Mouse (Mus musculus): ENCODE results near the gene AC109138.7. TPM values are rescaled to one million over a fixed set of nuclear protein-coding genes. Genes with fewer than 3 reads are reported as not detected.
"Not testable (repeated sequence)": the region's sequence is repeated elsewhere in the genome, so short reads cannot be mapped to it uniquely, and the experiment has no call there.

Gene AC109138.7
- polyA plus RNA-seq, 1 experiment from 2014 or later, result not detected

DNA sequence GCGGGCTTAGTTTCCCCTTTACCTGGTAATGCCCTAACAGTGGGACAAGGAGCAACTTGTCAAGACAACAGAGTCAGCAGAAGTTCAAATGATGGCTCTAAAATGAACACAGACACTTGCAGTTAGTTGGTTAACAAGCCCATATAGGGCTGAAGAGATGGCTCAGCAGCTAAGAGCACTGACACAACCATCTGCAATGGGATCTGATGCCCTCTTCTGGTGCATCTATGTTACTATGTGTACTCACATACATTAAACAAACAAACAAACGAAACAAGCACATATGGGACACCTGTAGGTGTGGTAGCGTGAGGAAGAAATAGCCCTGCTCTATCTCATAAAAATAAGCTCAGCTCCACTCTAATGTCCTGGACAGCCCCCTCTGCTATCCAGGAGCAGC is 28.3 kb downstream of the AC109138.7 start:
- H3K4me1 ChIP-seq (replicated peaks), result no peaks in the 10 kb centered on the region
- H3K9ac ChIP-seq, result no peak overlapping the region
- no peak for ATAC-seq
- no peak overlapping the region for H3K4me2 ChIP-seq (replicated peaks)
- H3K9me3 ChIP-seq, result no peaks in the 10 kb centered on the region
- no peaks in the 10 kb centered on the region for H3K27me3 ChIP-seq (replicated peaks)
- no peak overlapping the region for H3K27ac ChIP-seq
- no peaks in the 10 kb centered on the region for H3K36me3 ChIP-seq
- 62% methylated on average over 3 of the region's 3 CpGs for WGBS
- no peak overlapping the region for H3K4me3 ChIP-seq (replicated peaks)

- WGBS, result 77% methylated on average over 6 of the region's 6 CpGs
- no peak for ATAC-seq
Observed at GRCm38 (mm10) chr19:4244775-4245174, 30.6 kb downstream of the AC109138.7 start.

DNA sequence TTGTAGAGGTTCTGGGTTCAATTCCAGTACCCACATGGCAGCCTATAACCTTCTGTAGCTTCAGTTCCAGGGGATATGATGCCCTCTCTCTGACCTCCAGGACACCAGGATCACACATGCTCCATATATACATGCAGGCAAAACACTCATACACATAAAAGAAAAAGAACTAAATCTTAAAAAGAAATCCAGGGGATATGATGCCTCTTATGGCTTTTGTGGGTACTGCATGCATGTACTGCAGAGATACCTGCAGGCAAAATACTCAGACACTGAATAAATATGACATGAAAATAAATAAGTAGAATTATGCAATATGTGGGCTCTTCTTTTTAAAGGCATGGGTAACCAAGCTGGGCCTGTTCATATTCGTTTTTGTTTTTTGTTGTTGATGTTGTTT is 32.9 kb downstream of the AC109138.7 start:
- Histone ChIP-seq H3K4me2 (replicated peaks) (no peak overlapping the region), H3K4me1 (replicated peaks) (no peaks in the 10 kb centered on the region), H3K9me3 (no peaks in the 10 kb centered on the region), H3K27ac (no peak overlapping the region), H3K9ac (no peak overlapping the region), H3K4me3 (replicated peaks) (no peak overlapping the region), H3K27me3 (replicated peaks) (no peaks in the 10 kb centered on the region), H3K36me3 (no peaks in the 10 kb centered on the region)
- 50% methylated on average over 1 of the region's 1 CpGs for WGBS
- no peak for ATAC-seq

More at GRCm38 (mm10) chr19:4244775-4245174, 30.6 kb downstream of the AC109138.7 start:
- H3K4me2 ChIP-seq (replicated peaks), result no peak overlapping the region
- no peaks in the 10 kb centered on the region for H3K36me3 ChIP-seq
- H3K4me3 ChIP-seq (replicated peaks), result no peak overlapping the region
- no peak overlapping the region for H3K27ac ChIP-seq
- no peaks in the 10 kb centered on the region for H3K4me1 ChIP-seq (replicated peaks)
- no peaks in the 10 kb centered on the region for H3K27me3 ChIP-seq (replicated peaks)
- H3K9me3 ChIP-seq, result no peaks in the 10 kb centered on the region
- no peak overlapping the region for H3K9ac ChIP-seq

- H3K27me3 ChIP-seq (replicated peaks); H3K9me3 ChIP-seq; H3K4me2 ChIP-seq (replicated peaks); H3K36me3 ChIP-seq; H3K27ac ChIP-seq; H3K4me1 ChIP-seq (replicated peaks); H3K4me3 ChIP-seq (replicated peaks); H3K9ac ChIP-seq: not testable (repeated sequence)
- 34% methylated on average over 1 of the region's 1 CpGs for WGBS
- ATAC-seq, result peak; percentile 55; the same call in 1 of the 2 replicates
Observed at GRCm38 (mm10) chr19:4248683-4249082, 34.5 kb downstream of the AC109138.7 start.

GRCm38 (mm10) chr19:4254230-4254629 is 40.1 kb downstream of the AC109138.7 start:
- Histone ChIP-seq H3K4me1 (replicated peaks) (peaks cover 5% of the 10 kb centered on the region), H3K27me3 (replicated peaks) (no peaks in the 10 kb centered on the region), H3K36me3 (no peaks in the 10 kb centered on the region), H3K4me2 (replicated peaks) (no peak overlapping the region), H3K27ac (no peak overlapping the region), H3K9me3 (no peaks in the 10 kb centered on the region), H3K4me3 (replicated peaks) (no peak overlapping the region), H3K9ac (no peak overlapping the region)
- no peak for ATAC-seq
- WGBS, result 90% methylated on average over 7 of the region's 7 CpGs

DNA sequence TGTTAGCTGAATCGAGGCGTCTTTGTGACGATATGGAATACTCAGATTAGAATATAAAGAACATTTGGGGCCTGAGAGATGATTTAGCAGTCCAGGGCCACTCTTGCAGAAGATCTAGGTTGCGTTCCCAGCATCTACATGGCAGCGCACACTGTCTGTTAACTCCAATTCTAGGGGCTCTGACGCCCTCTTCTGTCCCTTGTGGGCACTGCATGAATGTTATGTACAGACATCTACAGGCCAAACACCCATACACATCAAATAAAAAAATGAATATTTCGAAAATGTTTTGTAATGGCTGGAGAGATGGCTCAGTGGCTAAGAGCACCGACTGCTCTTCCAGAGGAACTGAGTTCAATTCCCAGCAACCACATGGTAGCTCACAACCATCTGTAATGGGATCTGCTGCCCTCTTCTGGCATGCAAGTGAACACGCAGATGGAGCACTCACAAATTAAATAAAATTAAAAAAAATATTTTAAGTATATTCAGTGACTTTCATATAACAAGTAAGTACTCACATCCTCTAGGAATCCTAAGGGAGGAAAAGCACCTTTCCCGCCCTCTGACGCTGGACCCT is 41.5 kb downstream of the AC109138.7 start:
- ATAC-seq, result no peak
- no peak overlapping the region for H3K4me3 ChIP-seq (replicated peaks)
- no peak overlapping the region for H3K9ac ChIP-seq
- no peaks in the 10 kb centered on the region for H3K9me3 ChIP-seq
- WGBS, result 79% methylated on average over 11 of the region's 11 CpGs
- H3K4me2 ChIP-seq (replicated peaks), result no peak overlapping the region
- H3K27ac ChIP-seq, result no peak overlapping the region
- peaks cover 5% of the 10 kb centered on the region for H3K4me1 ChIP-seq (replicated peaks)
- no peaks in the 10 kb centered on the region for H3K36me3 ChIP-seq
- H3K27me3 ChIP-seq (replicated peaks), result no peaks in the 10 kb centered on the region

GRCm38 (mm10) chr19:4257216-4257896 is 43.2 kb downstream of the AC109138.7 start:
- H3K4me1 ChIP-seq (replicated peaks), result peaks cover 5% of the 10 kb centered on the region
- H3K27me3 ChIP-seq (replicated peaks), result no peaks in the 10 kb centered on the region
- H3K36me3 ChIP-seq, result no peaks in the 10 kb centered on the region
- under 1% methylated on average over 41 of the region's 41 CpGs for WGBS
- H3K4me3 ChIP-seq (replicated peaks), result peak overlapping the region; percentile 52
- H3K27ac ChIP-seq, result no peak overlapping the region
- no peaks in the 10 kb centered on the region for H3K9me3 ChIP-seq
- H3K4me2 ChIP-seq (replicated peaks), result peak overlapping the region; percentile 81
- H3K9ac ChIP-seq, result peak overlapping the region; percentile 50
- peak; percentile 90 for ATAC-seq

GRCm38 (mm10) chr19:4257897-4258252 is 43.7 kb downstream of the AC109138.7 start:
- Histone ChIP-seq H3K27me3 (replicated peaks) (no peaks in the 10 kb centered on the region), H3K4me2 (replicated peaks) (peak overlapping the region; percentile 81), H3K9ac (peak overlapping the region; percentile 50), H3K9me3 (no peaks in the 10 kb centered on the region), H3K27ac (no peak overlapping the region), H3K4me3 (replicated peaks) (peak overlapping the region; percentile 52), H3K36me3 (no peaks in the 10 kb centered on the region), H3K4me1 (replicated peaks) (peaks cover 5% of the 10 kb centered on the region)
- 20% methylated on average over 12 of the region's 12 CpGs for WGBS
- peak; percentile 50; the same call in 1 of the 2 replicates for ATAC-seq

GRCm38 (mm10) chr19:4261038-4261698 is 47.0 kb downstream of the AC109138.7 start:
- Histone ChIP-seq H3K4me3 (replicated peaks) (no peak overlapping the region), H3K36me3 (peaks cover 4% of the 10 kb centered on the region; the same call in 1 of the 2 replicates), H3K27me3 (replicated peaks) (no peaks in the 10 kb centered on the region), H3K4me2 (replicated peaks) (no peak overlapping the region), H3K9ac (no peak overlapping the region), H3K9me3 (no peaks in the 10 kb centered on the region), H3K4me1 (replicated peaks) (peaks cover 11% of the 10 kb centered on the region), H3K27ac (no peak overlapping the region)
- 46% methylated on average over 8 of the region's 8 CpGs for WGBS
- no peak for ATAC-seq

DNA sequence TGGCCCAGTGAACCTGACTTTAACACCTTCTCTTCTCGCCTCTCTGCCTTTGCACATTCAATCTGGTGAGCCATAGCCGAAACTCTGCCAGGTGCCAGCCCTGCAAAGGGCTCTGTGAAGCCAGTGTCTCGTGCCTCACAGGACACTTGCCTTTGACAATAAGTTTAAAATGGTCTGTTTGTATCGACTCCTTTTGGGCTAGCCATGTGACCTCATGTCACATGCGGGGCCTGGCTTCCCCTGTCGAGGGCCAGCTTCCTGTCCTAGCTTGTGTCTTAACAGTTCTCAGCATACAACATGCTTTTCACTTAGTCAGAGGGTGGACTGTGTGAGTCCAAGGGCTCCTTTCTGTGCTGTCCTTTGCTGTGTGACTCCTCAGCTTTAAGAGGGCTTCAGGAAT is 48.6 kb downstream of the AC109138.7 start:
- Histone ChIP-seq H3K9ac (0 out of 2 replicates have a peak overlapping the region, but pooled peaks have one; percentile 12), H3K36me3 (peaks cover 4% of the 10 kb centered on the region; the same call in 1 of the 2 replicates), H3K27me3 (replicated peaks) (no peaks in the 10 kb centered on the region), H3K27ac (no peak overlapping the region), H3K4me3 (replicated peaks) (no peak overlapping the region), H3K9me3 (no peaks in the 10 kb centered on the region), H3K4me2 (replicated peaks) (no peak overlapping the region), H3K4me1 (replicated peaks) (peaks cover 10% of the 10 kb centered on the region)
- WGBS, result 70% methylated on average over 6 of the region's 6 CpGs
- ATAC-seq, result no peak

GRCm38 (mm10) chr19:4263702-4264101 is 49.5 kb downstream of the AC109138.7 start:
- Histone ChIP-seq H3K9ac (no peak overlapping the region), H3K36me3 (peaks cover 4% of the 10 kb centered on the region; the same call in 1 of the 2 replicates), H3K27ac (no peak overlapping the region), H3K4me3 (replicated peaks) (no peak overlapping the region), H3K27me3 (replicated peaks) (no peaks in the 10 kb centered on the region), H3K9me3 (no peaks in the 10 kb centered on the region), H3K4me2 (replicated peaks) (no peak overlapping the region), H3K4me1 (replicated peaks) (0 out of 2 replicates have a peak, but pooled peaks cover 6% of the 10 kb centered on the region)
- ATAC-seq, result no peak
- 59% methylated on average over 14 of the region's 14 CpGs for WGBS

DNA sequence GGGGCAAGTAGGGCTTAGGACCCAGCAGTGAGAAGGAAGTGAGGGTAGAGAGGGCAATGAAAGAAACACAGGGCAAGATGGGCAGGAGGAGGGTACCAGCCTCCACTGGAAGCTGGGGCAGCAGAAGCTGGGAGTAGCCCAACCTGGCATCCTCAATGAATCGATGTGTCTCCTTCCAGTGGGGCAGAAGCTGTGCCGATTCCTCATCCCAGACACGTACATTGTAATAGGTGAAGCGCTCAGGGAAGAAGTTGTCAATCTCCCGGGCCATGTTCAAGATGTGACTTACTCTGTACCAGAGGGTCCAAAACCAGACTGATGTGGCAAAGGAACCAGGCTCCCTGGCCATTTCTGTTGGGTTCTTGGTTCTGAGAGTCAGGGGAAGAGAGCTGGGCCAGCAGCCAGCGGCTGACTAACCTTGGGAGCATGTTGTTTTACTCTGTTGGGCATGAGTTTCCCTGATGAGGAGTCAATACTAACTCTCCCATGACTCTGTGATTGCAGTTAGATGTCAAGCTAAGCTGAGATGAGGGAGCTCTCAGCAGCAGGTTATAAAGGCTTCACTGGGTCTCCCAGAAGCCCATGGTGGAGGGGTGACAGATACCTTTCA is 50.1 kb downstream of the AC109138.7 start:
- H3K27me3 ChIP-seq (replicated peaks), result no peaks in the 10 kb centered on the region
- H3K9ac ChIP-seq, result no peak overlapping the region
- H3K4me1 ChIP-seq (replicated peaks), result 0 out of 2 replicates have a peak, but pooled peaks cover 8% of the 10 kb centered on the region
- no peak for ATAC-seq
- WGBS, result 91% methylated on average over 6 of the region's 6 CpGs
- H3K4me2 ChIP-seq (replicated peaks), result no peak overlapping the region
- H3K4me3 ChIP-seq (replicated peaks), result no peak overlapping the region
- no peak overlapping the region for H3K27ac ChIP-seq
- peaks cover 4% of the 10 kb centered on the region; the same call in 1 of the 2 replicates for H3K36me3 ChIP-seq
- no peaks in the 10 kb centered on the region for H3K9me3 ChIP-seq
